Mouse (Mus musculus): Measurements from ENCODE around the gene Rpgrip1l.
A peak's percentile ranks its signal among the peaks of the same experiment; 100 is the strongest.

The Rpgrip1l gene

DNA sequence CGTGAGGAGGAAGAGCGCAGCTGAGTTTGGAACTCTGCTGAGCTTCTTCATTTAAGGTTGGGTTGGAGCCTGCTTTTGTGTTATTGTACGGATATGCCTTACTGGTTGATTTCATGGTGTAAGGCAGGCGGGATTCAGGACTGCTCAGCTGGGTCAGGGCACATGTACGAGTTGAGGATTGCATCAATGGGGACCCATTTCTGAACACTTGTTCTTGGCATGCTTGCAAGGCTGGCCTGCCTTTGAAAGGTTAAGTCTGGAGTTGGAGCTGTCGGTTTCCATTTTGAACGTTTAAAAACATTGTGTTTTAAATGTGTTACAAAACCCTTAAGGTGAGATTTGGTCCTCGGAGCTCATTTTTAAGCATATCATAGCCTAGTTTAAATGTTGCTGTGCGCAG, 16.0 kb upstream of the Rpgrip1l start:
- DNase-seq (ENCODE audit: low spot score), result no peak

GRCm38 (mm10) chr8:91327471-91328205, 14.6 kb upstream of the Rpgrip1l start:
- DNase-seq (ENCODE audit: low spot score), result no peak

DNA sequence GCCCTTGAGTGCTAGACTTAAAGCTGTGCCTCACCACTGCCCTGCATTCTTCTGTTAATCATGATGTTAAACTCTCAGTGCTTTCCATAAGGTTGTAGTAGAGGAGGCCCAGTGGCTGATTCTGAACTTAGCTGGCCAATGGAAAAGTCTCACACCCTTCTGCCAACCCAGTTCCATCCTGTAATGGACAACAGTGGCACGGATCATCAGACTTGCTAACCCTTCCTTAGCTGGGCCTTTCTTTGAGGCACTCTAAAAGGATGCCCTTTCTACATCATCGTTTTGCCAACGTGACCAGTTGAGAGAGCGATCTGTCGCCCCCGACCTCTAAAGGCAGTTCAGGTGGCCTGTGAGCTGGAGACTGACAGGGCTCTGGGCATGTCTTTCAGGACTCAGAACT, 13.9 kb upstream of the Rpgrip1l start:
- no peak for DNase-seq (ENCODE audit: low spot score)

DNA sequence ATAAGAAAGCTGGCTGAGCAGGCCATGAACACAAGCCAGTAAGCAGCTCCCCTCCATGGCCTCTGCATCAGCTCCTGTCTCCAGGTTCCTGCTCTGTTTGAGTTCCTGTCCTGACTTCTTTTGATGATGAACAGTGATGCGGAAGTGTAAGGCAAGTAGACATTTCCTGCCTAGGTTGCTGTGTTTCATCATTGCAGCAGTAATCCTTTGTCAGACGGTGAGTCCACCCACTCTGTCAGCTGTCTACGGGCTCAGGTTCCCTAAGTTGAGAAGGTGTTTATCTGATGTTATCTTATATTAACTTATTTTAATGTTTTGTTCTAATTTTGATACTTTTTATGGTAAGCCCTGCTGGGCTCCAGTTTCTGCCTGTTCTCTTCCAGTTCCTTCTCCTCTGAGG, 13.0 kb upstream of the Rpgrip1l start:
- no peak for DNase-seq (ENCODE audit: low spot score)

- DNase-seq (ENCODE audit: low spot score), result no peak
Measured at GRCm38 (mm10) chr8:91324916-91325315, 11.9 kb upstream of the Rpgrip1l start.

GRCm38 (mm10) chr8:91324271-91324670, 11.2 kb upstream of the Rpgrip1l start:
- no peak for DNase-seq (ENCODE audit: low spot score)

DNA sequence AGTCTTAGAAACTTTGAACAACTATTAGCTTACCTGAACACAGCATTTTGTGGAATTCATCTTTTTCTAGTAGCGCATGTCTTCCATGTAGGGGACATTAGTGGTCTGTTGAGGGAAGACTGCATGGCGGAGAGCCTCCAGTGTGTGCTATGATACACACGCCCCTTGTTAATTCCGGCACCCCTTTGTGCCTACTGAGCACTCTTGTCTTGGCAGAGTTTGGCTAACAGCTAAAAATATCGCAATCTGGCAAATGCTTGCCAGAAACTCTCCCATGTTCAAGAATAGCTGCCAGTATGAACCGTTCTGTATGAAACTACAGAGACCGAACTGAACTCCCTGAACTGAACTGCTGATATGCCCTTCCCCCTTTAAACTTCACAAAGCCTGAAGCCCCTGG, 10.4 kb upstream of the Rpgrip1l start:
- no peak for DNase-seq (ENCODE audit: low spot score)

GRCm38 (mm10) chr8:91318938-91319729, 6.1 kb upstream of the Rpgrip1l start:
- no peak for DNase-seq (ENCODE audit: low spot score)

- no peak for DNase-seq (ENCODE audit: low spot score)
Measured at GRCm38 (mm10) chr8:91317567-91318227, 4.6 kb upstream of the Rpgrip1l start.

- DNase-seq (ENCODE audit: low spot score), result no peak
Measured at GRCm38 (mm10) chr8:91312342-91312741, 720 bp downstream of the Rpgrip1l start.

DNA sequence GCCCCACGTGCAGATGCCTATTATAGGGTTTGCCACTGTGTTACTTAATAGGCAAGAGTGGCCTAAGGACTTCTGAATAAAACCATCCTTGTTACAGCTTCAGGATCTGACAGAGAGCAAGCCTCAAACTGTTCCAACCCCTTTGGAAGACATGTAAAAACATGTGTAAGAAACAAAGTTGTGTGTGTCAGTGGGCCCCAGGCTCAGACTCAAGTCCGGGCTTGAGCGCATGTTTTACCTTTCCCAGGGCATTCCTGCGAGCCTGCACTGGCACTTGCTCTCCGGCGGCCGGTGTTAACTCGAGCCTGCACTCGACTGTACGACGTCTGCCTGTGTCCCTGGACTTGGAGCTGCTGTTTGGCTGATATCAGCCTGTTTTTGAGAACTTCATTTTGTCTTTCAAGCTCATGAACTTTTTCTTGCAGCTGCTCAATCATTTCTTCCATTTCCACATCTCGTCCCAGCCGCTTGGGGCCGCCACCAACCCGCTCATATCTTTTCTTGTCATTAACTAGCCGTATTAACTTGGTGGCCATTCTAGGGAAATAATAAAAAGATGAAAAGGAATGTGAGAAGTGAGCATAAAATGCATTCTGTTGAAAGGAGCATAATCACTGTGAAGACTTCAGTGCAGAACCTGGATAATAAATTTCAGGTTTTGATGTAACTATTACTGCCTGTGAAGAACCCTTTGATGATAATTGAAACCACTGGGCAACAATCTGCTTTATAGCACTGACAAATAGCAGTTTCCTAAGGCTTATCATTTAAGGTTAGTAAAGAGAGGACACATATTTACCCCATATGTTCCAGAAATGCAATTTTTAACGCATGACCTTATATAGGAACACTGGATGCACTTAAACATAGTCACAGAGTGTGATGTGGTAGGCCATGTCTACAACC, 8.3 kb downstream of the Rpgrip1l start:
- no peak for DNase-seq (ENCODE audit: low spot score)

DNA sequence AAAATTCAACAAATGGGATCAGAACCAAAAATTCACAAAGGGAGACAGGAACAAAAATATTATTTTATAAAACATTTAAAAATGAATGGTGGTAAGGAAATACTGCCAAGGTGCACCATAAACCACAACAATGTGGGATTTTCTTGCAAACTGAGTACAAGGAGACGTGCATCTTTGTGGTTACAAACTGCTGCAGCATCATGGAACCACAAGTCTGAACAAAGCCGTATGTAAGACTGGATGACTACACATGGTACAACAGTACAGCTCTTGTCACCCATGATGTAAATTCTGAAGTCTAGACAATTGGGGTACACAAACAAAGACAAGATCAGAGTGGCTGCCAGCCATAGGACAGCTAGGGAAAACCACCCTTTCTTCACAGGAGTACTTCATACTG, 14.4 kb downstream of the Rpgrip1l start:
- no peak for DNase-seq (ENCODE audit: low spot score)

DNA sequence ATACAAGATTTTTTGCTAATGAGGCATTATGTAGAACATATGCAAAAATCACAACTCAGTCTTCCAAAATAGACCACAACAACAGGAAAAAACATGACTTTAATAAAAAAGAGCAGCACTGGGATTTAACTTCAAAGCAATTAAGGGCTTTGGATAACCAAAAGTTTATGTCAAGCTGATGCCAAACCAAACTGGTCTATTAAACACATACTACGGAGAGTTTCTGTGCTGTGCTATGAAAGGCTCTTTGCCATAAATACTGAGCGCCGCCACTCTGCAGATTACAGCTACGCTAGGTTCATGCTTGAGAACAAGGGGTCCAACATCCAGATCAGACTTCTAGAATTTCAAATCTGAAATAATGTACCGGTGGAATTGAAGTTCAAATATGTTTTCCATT, 17.3 kb downstream of the Rpgrip1l start:
- no peak for DNase-seq (ENCODE audit: low spot score)

DNA sequence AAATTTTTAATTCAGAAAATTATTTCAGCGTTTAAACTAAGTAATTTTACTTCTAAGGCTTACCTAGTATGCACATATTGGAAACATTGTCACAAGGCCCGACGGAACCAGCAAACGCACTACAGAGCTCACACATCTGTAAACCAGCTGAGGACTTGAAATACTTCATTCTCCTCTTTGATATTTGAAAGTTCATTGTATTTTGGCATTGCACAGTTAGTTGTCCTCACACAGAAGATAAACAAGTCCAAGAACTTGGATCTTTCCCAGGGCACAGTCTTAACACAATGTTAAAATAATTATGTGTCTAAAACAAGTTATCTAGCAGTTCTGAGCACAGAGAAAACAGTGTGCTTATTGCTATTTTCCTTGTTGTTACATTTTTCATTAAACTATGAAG, 22.5 kb downstream of the Rpgrip1l start:
- no peak for DNase-seq (ENCODE audit: low spot score)

- no peak for DNase-seq (ENCODE audit: low spot score)
Measured at GRCm38 (mm10) chr8:91286237-91286636, 26.8 kb downstream of the Rpgrip1l start.

GRCm38 (mm10) chr8:91283815-91284214, 29.2 kb downstream of the Rpgrip1l start:
- peak; percentile 18 for DNase-seq (ENCODE audit: low spot score)

GRCm38 (mm10) chr8:91282655-91283054, 30.4 kb downstream of the Rpgrip1l start:
- DNase-seq (ENCODE audit: low spot score), result no peak

DNA sequence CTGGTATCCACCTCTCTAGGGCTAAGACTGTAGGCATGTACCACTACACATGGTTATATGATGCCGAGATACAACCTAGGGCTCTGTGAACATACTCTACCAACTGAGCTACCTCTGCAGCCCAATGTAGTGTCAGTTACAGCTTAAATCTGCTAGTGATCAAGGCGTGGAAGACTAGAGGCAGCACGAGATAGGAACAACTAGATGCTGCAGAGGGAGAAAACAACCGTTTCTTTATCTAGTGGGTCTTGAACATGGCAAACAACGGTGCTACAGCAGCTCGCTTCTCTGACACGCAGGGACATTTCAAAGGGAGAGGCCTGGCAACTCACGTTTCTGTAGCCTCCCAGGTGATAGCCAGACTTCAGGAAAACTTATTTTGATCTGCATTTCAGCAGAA, 31.5 kb downstream of the Rpgrip1l start:
- no peak for DNase-seq (ENCODE audit: low spot score)

- DNase-seq (ENCODE audit: low spot score), result no peak
Measured at GRCm38 (mm10) chr8:91280467-91281212, 32.4 kb downstream of the Rpgrip1l start.

- DNase-seq (ENCODE audit: low spot score), result no peak
Measured at GRCm38 (mm10) chr8:91278060-91278459, 35.0 kb downstream of the Rpgrip1l start.

GRCm38 (mm10) chr8:91276337-91276736, 36.7 kb downstream of the Rpgrip1l start:
- DNase-seq (ENCODE audit: low spot score), result no peak

All from layer of hippocampus, adult 9-10 months (tissue).